Mouse (Mus musculus) embryonic facial prominence, embryonic 10.5 days (tissue): ENCODE results near the gene Shoc2. TPM values are rescaled to one million over a fixed set of nuclear protein-coding genes. Genes with fewer than 3 reads are reported as not detected.
"Not testable (repeated sequence)": the region's sequence is repeated elsewhere in the genome, so short reads cannot be mapped to it uniquely, and the experiment has no call there.

Experiments used
- DNase-seq: peaks from one replicate; pipeline ENCODE4 v3.0.0-alpha.2; 2017; ENCODE audit warnings: low spot score
- H3K27ac ChIP-seq: fragments of 300-500 bp; sonication (generic); replicated peaks from 2 replicates; pipeline ENCODE4 v1.5.1; 2016; ENCODE audit warnings: mild to moderate bottlenecking
- H3K27me3 ChIP-seq: fragments of 300-500 bp; sonication (generic); replicated peaks from 2 replicates; pipeline ENCODE4 v1.6.1; 2016; ENCODE audit warnings: low read depth, mild to moderate bottlenecking; ENCODE audit not compliant: poor library complexity, severe bottlenecking
- H3K36me3 ChIP-seq: fragments of 300-500 bp; sonication (generic); replicated peaks from 2 replicates; pipeline ENCODE4 v1.6.1; 2016; ENCODE audit warnings: mild to moderate bottlenecking, moderate library complexity
- H3K4me1 ChIP-seq: fragments of 300-500 bp; sonication (generic); 2 replicates; pipeline ENCODE4 v1.6.1; 2016
- H3K4me3 ChIP-seq: fragments of 300-500 bp; sonication (generic); 2 replicates; pipeline ENCODE4 v1.5.1; 2016; ENCODE audit warnings: mild to moderate bottlenecking, moderate library complexity
- H3K9me3 ChIP-seq: fragments of 300-500 bp; sonication (generic); 2 replicates; pipeline ENCODE4 v1.6.1; 2016; ENCODE audit warnings: mild to moderate bottlenecking
- WGBS: fragments of 180-500 bp; shearing (Covaris S2); methylation state at CpG from one replicate; pipeline ENCODE4 v1.1.7; 2016; 5-methylcytosine and 5-hydroxymethylcytosine counted together
- polyA plus RNA-seq: library from polyadenylated mRNA; unstranded; fragments of >200 nt; fragmentation: Nextera tagmentation; extraction: Ambion mirVana; gene quantifications from 2 replicates; pipeline ENCODE4 v1.2.1, GENCODE M21; 2016

The Shoc2 gene
- polyA plus RNA-seq, 1 experiment from 2014 or later, result 62.7 TPM

DNA sequence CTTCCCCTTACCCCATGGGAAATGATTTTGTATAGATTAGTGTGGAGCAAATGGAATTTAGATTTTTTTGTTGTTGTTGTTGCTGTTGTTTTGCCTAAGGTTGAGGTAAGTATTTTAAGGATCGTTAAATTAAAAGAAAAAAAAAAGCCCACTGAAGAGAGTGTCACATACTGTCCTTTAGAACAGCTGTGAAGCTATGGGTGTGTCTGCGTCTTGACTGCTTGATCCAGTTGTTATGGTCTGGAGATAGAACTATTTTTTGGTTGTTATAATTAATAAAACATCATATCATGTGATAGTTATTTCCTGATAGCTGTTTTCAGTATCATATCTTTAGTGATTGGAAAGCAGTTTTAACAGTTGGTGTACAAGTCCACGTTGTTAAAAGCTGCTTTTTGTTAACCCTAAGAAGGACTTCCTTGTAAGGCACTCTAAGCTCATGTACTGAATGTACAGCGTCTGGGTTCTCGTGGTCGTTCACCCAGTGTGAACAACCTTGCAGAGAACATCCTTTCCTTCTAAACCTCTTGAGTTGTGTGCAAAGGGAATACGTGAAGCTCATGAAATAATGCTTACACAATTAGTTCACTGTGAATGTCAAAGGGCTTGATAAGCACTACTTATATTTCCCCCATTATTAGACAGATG, 39.1 kb upstream of the Shoc2 start:
- H3K27ac ChIP-seq, result no peak overlapping the region
- 83% methylated on average over 7 of the region's 7 CpGs for WGBS
- peak overlapping the region; percentile 95 for H3K4me3 ChIP-seq
- H3K4me1 ChIP-seq, result peaks cover 27% of the 10 kb centered on the region
- no peak for DNase-seq
- H3K36me3 ChIP-seq, result peaks cover 11% of the 10 kb centered on the region
- H3K9me3 ChIP-seq, result no peaks in the 10 kb centered on the region
- no peaks in the 10 kb centered on the region for H3K27me3 ChIP-seq

DNA sequence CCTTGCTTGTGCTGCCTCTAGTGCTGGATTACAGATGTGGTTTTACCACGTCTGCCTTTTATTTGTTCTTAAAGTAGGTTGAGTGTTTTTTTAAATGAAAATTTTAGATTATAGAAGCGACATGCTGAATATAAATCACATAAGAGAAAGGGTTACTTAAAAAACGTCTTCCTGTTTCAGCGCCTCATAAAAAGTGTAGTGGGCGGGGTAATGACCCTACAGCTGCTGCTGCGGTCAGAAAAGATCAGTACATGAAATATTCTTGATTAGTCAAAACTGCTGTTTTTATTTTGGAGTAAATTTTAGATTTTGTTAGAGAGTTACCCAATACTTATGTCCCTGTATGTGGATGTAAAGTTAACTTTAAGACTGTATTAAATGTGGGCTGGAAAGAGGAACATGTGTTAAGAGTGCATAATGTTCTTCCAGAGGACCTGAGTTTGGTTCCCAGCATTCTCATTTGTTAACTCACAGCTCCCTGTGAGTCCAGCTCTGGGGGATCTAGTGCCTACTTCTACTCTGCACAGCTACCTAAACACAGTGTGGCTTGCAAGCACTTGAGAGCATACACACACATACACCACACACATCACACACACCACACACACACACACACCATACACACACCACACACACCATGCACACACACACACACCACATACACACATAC, 37.9 kb upstream of the Shoc2 start:
- Histone ChIP-seq H3K4me1 (peaks cover 27% of the 10 kb centered on the region), H3K27ac (no peak overlapping the region), H3K36me3 (peaks cover 23% of the 10 kb centered on the region), H3K9me3 (no peaks in the 10 kb centered on the region), H3K4me3 (no peak overlapping the region), H3K27me3 (no peaks in the 10 kb centered on the region)
- WGBS, result 75% methylated on average over 6 of the region's 6 CpGs
- DNase-seq, result no peak

DNA sequence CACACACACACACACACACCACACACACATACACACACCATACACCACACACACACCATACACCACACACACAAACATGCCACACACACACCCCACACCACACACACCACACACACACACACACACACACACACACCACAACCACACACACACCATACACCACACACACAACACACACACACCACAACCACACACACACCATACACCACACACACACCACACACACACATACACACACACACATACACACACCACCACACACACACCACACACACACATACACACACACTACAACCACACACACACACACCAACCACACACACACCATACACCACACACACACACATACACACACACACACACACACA, 37.4 kb upstream of the Shoc2 start:
- Histone ChIP-seq H3K4me1 (peaks cover 25% of the 10 kb centered on the region), H3K36me3 (peaks cover 27% of the 10 kb centered on the region)
- not testable (repeated sequence) for H3K27ac ChIP-seq, H3K4me3 ChIP-seq, DNase-seq, H3K9me3 ChIP-seq, H3K27me3 ChIP-seq

DNA sequence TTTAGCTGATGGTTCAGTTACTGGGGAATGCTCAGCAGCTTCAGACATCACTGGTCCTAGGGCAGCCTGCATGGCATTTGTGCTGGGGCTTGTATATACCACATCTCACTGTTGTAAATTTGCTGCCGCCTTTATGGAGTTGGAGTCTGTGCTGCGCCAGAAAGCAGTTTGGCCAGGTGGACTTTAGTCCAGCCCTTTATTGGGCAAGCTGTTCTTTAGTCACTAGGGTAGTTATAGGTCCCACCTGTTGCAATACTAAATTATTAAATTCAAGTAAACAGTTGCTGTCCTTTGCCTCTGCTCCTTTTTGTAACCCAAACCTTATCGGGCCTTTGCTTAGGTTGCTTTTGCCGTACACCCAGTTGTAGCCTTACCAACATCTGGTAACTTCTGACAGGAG, 29.2 kb upstream of the Shoc2 start:
- no peaks in the 10 kb centered on the region for H3K4me1 ChIP-seq
- no peak for DNase-seq
- H3K9me3 ChIP-seq, result no peaks in the 10 kb centered on the region
- no peak overlapping the region for H3K27ac ChIP-seq
- WGBS, result 97% methylated on average over 4 of the region's 4 CpGs
- H3K4me3 ChIP-seq, result no peak overlapping the region
- peaks cover 90% of the 10 kb centered on the region for H3K36me3 ChIP-seq
- no peaks in the 10 kb centered on the region for H3K27me3 ChIP-seq

- peaks cover 86% of the 10 kb centered on the region for H3K36me3 ChIP-seq
Observed at GRCm38 (mm10) chr19:53919541-53919940, 24.6 kb upstream of the Shoc2 start.

GRCm38 (mm10) chr19:53921996-53922395, 22.1 kb upstream of the Shoc2 start:
- DNase-seq, H3K9me3 ChIP-seq, H3K27me3 ChIP-seq, H3K27ac ChIP-seq, H3K4me3 ChIP-seq, H3K4me1 ChIP-seq: not testable (repeated sequence)
- WGBS, result 88% methylated on average over 3 of the region's 3 CpGs
- peaks cover 78% of the 10 kb centered on the region for H3K36me3 ChIP-seq

More at GRCm38 (mm10) chr19:53919541-53919940, 24.6 kb upstream of the Shoc2 start:
- DNase-seq, result no peak
- H3K27ac ChIP-seq, result no peak overlapping the region
- no peak overlapping the region for H3K4me3 ChIP-seq
- no peaks in the 10 kb centered on the region for H3K4me1 ChIP-seq
- 0 out of 2 replicates have a peak, but pooled peaks cover 4% of the 10 kb centered on the region for H3K9me3 ChIP-seq
- H3K27me3 ChIP-seq, result no peaks in the 10 kb centered on the region
- WGBS, result 91% methylated on average over 10 of the region's 10 CpGs

GRCm38 (mm10) chr19:53925338-53925751, 18.8 kb upstream of the Shoc2 start:
- H3K4me3 ChIP-seq, result no peak overlapping the region
- no peak overlapping the region for H3K27ac ChIP-seq
- H3K9me3 ChIP-seq, result 0 out of 2 replicates have a peak, but pooled peaks cover 9% of the 10 kb centered on the region
- H3K4me1 ChIP-seq, result no peaks in the 10 kb centered on the region
- DNase-seq, result no peak
- peaks cover 76% of the 10 kb centered on the region for H3K36me3 ChIP-seq
- WGBS, result 85% methylated on average over 2 of the region's 2 CpGs
- H3K27me3 ChIP-seq, result no peaks in the 10 kb centered on the region

DNA sequence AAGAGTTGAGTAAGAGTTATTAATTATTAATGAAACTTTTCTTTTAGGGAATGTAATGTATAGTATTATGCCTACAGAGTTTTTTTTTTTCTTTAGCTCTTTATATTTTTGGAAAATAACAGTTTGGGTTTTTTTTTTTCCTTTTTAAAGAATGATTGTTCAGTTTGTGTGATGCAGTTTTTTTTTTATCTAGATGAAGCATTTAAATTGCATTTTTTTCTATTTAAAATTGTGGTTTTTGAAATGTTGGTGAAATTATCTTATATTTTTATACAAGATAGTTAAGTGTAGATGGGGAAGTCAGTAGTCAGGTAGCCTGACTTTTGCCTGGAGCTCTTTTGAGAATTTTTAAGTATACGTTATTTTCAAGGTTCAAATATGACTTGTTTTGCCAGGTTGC, 17.4 kb upstream of the Shoc2 start:
- Histone ChIP-seq H3K36me3 (peaks cover 80% of the 10 kb centered on the region), H3K27ac (no peak overlapping the region), H3K9me3 (0 out of 2 replicates have a peak, but pooled peaks cover 9% of the 10 kb centered on the region), H3K27me3 (no peaks in the 10 kb centered on the region), H3K4me1 (no peaks in the 10 kb centered on the region), H3K4me3 (no peak overlapping the region)
- DNase-seq, result no peak
- 92% methylated on average over 1 of the region's 1 CpGs for WGBS

GRCm38 (mm10) chr19:53929218-53929617, 14.9 kb upstream of the Shoc2 start:
- 0 out of 2 replicates have a peak, but pooled peaks cover 7% of the 10 kb centered on the region for H3K9me3 ChIP-seq
- WGBS, result 93% methylated on average over 3 of the region's 3 CpGs
- no peak for DNase-seq
- H3K4me3 ChIP-seq, result no peak overlapping the region
- peaks cover 79% of the 10 kb centered on the region for H3K36me3 ChIP-seq
- no peak overlapping the region for H3K27ac ChIP-seq
- no peaks in the 10 kb centered on the region for H3K27me3 ChIP-seq
- H3K4me1 ChIP-seq, result no peaks in the 10 kb centered on the region

DNA sequence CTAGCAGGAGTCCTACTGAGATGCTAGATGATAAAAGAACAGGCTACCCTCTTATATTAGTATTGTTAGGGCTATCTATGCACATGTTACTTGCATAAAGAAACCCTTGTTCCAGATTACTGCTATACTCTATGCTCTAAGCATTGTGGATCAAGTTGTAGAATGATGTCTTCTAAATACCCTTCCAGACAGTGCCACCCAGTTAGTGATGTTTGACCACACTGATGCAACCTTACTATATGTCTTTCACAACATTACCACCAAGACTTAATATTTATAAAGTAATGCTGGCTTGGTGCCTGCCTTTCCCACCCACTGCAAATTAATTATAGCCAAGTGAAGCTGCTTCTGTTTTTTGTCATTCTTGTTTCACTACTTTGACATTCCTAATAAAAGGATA, 11.1 kb upstream of the Shoc2 start:
- Histone ChIP-seq H3K27ac (no peak overlapping the region), H3K4me3 (no peak overlapping the region), H3K27me3 (no peaks in the 10 kb centered on the region), H3K4me1 (no peaks in the 10 kb centered on the region), H3K36me3 (peaks cover 70% of the 10 kb centered on the region), H3K9me3 (no peaks in the 10 kb centered on the region)
- DNase-seq, result no peak

GRCm38 (mm10) chr19:53934046-53934445, 10.1 kb upstream of the Shoc2 start:
- no peak overlapping the region for H3K27ac ChIP-seq
- no peaks in the 10 kb centered on the region for H3K9me3 ChIP-seq
- no peak overlapping the region for H3K4me3 ChIP-seq
- no peaks in the 10 kb centered on the region for H3K4me1 ChIP-seq
- no peak for DNase-seq
- H3K36me3 ChIP-seq, result peaks cover 71% of the 10 kb centered on the region
- H3K27me3 ChIP-seq, result no peaks in the 10 kb centered on the region

DNA sequence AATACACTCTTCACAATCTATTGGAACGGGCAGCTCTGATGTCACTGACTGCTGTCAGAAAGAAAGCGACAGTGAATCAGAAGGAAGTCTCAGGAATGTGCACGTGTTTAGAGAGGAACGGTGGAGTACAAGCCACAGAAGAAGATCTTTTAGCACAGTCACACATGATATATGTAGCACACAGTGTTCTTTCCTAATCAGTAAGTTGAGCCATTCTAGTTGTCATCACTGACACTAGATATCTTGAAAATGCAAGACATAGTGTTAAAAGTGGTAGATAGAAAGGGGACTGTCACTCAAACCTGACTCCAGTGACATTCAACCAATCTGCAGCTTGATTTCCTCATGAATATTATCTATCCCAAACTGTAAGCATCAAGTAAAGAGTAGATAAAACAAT, 4.6 kb upstream of the Shoc2 start:
- Histone ChIP-seq H3K27ac (no peak overlapping the region), H3K4me1 (peaks cover 9% of the 10 kb centered on the region), H3K4me3 (no peak overlapping the region), H3K27me3 (no peaks in the 10 kb centered on the region), H3K36me3 (peaks cover 29% of the 10 kb centered on the region), H3K9me3 (no peaks in the 10 kb centered on the region)
- 89% methylated on average over 4 of the region's 4 CpGs for WGBS
- DNase-seq, result no peak

DNA sequence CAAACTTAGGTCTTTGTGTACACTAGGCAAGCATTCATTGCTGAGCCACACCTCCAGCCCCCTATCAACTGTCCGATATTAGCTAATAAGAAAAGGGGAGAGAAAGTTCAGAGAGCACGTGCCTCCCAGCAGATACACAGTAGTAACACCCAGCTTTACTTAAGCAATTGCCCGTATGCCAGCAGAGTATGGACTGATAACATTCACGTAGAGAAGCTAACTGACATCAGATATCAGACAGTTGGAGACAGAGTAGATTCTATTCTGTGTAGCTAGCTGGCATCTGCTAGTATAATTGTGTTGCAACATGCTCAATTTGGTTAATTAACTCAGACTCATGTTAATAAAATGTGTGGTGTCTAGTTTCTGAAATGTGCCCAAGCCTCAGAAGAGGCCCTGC, 3.0 kb upstream of the Shoc2 start:
- Histone ChIP-seq H3K4me1 (peaks cover 12% of the 10 kb centered on the region), H3K27ac (no peak overlapping the region), H3K36me3 (peaks cover 27% of the 10 kb centered on the region), H3K4me3 (no peak overlapping the region), H3K9me3 (no peaks in the 10 kb centered on the region), H3K27me3 (no peaks in the 10 kb centered on the region)
- DNase-seq, result no peak
- 95% methylated on average over 4 of the region's 4 CpGs for WGBS
